Mouse (Mus musculus) left cerebral cortex, postnatal 25 days (tissue): ENCODE data around the gene Eda. TPM values are rescaled to one million over a fixed set of nuclear protein-coding genes. Genes with fewer than 3 reads are reported as not detected.

Source experiments
- DNase-seq, 2 experiments: peaks; one replicate each; pipeline ENCODE4 v3.0.0; 2022; ENCODE audit warnings: low spot score in 2 of 2, mixed read lengths in 1 of 2
- intact Hi-C: fragments of 180-260 bp; cut with DNase I; formaldehyde crosslinking; loops from one replicate; pipeline ENCODE4 v1.15.1; 2025
- total RNA-seq, 2 experiments: library from RNA; stranded (reverse); gene quantifications; 2 replicates each; pipeline ENCODE4 v1.2.3; 2021

Eda gene
- 1 to 10 TPM; 5.3 to 5.7 TPM for total RNA-seq

- DNase-seq, result peak; percentile 62 to 77
- intact Hi-C loops, result loop anchor here (2.0 to 10.0 kb wide), 3 partner anchors 123 to 419 kb away; partner anchors contain the start of gene Tmem28
These were observed at the start of gene Eda for GRCm38 (mm10) chrX:99975250-99975984. TSS of gene Eda (plus strand) at chrX:99975606.

DNA sequence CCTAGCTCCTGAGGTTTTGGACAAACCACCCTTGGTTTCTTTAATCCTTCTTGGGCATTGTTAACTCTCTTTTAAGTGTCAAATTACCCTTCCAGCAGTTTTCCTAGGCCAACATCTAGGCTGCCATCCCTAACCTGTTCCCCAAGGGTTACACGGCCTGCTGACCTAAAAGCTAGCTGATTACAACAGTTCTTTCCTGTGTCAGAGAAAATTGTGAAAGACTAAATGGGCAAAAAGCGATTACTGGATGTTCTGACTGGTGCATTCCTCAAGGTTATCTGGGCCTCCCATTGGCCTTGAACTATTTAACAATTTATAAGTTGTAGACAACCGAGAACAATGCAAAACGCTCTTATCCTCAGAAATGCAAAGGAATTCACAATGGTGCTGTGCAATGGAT is 14.4 kb upstream of the Eda start:
- intact Hi-C loops, result no loop called here
- DNase-seq, result no peak

DNA sequence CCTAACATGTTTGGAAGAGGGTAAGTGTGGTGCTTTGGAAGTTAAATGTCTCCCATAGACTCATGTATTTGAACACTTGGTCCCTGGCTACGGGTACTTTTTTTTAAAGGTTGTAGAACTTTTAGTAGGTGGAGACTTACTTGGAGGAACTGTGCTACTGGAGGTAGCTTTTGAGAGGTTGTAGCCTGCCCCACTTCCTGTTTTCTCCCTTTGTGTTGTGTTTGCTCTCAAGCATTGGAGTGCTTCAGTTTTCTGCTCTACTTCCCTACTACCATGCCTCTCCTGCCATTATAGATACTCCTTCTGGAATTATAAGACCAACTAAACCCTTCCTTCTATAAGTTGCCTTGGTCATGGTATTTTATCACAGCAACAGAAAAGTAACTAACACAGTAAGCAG is 5.3 kb upstream of the Eda start:
- DNase-seq, result no peak
- intact Hi-C loops, result loop anchor here (10.0 kb wide), 1 partner anchor 425 kb away; no protein-coding TSS in a partner anchor

DNA sequence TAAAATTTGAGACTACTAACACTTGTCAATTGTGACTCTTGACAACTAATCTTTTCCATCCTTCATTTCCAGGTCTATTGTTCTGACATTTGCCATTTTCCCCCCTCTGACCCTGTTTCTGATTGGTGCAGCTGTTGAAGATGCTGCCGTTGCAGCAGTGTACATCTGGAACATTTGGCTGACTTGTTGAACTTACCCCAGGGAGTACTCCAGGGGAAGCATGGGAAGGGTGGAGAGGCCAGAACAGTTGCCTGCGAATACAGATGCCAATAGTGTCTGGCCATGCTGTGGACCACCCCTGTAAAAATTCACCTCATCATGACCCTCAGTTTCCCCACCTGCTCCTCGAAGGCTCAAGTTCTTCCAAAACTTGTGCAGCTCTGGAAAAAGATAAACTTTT is 1.0 kb upstream of the Eda start:
- intact Hi-C loops, result loop anchor here (2.0 to 10.0 kb wide), 2 partner anchors 122 to 420 kb away; no protein-coding TSS in a partner anchor

GRCm38 (mm10) chrX:99974803-99975202 is 603 bp upstream of the Eda start:
- DNase-seq, result no peak
- intact Hi-C loops, result loop anchor here (2.0 to 10.0 kb wide), 3 partner anchors 122 to 420 kb away; partner anchors contain the start of gene Tmem28

More for the DNA sequence above, 1.0 kb upstream of the Eda start:
- DNase-seq, result no peak

GRCm38 (mm10) chrX:99975985-99976924 is 849 bp downstream of the Eda start:
- peak in 1 of 2 experiments; percentile 2 for DNase-seq
- intact Hi-C loops, result loop anchor here (2.0 to 10.0 kb wide), 3 partner anchors 123 to 419 kb away; partner anchors contain the start of gene Tmem28

DNA sequence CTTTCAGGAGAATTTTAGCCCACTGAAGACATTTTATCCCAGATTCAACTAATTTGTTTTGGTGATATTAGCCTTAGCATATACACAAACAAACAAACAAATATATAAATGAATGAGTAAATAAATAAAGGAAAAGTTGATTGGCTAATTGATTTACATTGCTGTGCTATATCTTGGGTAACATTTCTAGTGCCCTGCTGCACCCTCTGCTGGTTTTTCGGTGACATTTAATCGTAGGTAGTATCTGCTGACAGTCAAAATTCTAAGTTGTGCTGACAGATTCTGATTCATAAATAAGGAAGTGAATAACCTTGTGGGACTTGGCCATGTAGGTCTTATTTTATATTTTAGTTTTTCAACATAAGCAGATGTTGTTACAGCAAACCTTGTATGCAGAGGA is 2.9 kb downstream of the Eda start:
- intact Hi-C loops, result loop anchor here (5.0 to 10.0 kb wide), 2 partner anchors 156 to 416 kb away; partner anchors contain the start of gene Tmem28
- peak in 1 of 2 experiments; percentile 5 for DNase-seq

- intact Hi-C loops, result no loop called here
- DNase-seq, result no peak
These were observed 18.0 kb downstream of the Eda start for GRCm38 (mm10) chrX:99993434-99993833.

DNA sequence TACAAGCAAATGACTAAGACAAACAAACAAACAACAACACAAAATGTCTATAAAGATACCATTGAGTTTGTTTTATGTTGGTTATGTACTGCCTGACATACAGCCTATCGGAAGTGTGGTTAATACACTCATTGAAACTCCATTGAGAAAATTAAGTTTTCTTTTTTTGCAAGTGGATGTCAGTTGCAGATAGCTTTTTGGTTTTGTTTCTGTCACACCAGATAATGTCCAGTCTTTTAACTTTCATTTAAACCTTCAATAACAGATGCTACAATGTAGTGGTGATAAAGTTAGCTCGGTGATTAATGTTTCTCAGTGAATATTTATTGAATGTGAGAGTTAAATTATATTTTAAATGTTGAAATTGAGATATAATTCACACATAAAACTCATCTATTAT is 23.9 kb downstream of the Eda start:
- no peak for DNase-seq
- intact Hi-C loops, result no loop called here

DNA sequence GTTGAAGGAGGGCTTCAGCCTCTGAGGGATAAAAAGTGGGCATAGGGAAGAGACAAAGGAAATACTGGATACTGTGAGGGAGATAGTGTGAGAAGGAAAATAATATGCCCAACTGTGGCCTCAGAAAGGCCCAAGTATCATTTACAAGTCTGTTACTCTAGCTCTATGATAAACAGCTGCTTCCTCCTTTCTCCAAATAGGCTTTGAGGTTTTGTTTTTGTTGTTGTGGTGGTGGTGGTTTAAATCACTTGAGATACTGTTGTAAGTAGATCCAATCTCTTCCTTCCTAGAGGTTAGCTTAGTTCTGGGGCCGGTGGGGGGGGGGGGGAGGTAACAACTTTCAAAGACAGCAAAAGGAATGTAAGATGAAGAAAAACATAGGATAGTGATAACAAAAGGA is 143.0 kb downstream of the Eda start:
- no peak for DNase-seq
- intact Hi-C loops, result no loop called here

GRCm38 (mm10) chrX:100195286-100195685 is 219.9 kb downstream of the Eda start:
- no peak for DNase-seq
- intact Hi-C loops, result no loop called here

DNA sequence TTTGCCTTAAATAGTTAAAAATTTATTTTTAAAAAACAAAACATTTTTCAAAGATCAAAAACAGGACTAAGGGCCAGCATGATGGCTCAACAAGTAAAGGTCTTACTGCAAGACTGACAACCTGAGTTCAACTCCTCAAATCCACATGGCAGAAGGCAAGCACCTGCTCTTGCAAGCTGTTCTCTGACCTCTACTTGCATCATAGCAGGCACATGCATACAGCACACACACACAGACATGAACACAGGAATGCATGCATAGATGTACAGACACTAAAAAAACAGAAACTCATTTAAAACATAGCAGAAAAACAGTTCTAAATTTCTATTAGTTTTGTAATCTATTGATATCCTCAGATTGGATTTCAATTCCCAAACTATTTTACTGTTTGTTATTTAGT is 338.2 kb downstream of the Eda start:
- DNase-seq, result no peak
- intact Hi-C loops, result no loop called here

DNA sequence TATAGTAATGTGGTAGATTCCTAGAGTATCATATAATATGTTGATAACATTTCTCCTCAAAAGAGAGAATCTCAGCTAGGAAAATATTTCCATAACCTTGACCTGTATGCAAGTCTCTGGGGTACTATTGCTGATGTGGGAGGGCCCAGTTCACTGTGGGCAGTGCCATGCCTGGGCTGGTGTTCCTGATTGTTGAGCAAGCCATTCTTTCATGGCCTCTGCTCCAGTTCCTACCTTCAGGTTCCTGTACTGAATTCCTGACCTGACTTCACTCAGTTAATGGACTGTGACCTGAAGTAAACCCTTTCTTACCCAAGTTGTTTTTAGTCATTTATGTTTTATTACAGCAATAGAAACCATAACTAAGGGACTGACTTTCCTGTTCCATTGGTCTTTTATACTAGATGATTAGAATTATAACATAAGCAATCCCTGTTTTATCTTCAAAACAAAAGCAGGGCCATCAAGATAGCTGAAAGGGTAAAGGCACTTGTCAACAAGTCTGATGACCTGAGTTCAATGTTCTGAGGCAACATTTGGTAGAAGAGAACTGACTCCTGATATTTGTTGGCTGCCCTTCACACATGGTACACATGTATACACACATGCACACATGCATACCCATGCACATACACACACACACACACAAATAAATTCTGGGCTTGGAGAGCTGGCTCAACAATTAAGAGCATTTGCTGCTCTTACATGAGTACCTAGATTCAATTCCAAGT is 338.9 kb downstream of the Eda start:
- intact Hi-C loops, result no loop called here
- DNase-seq, result no peak

- intact Hi-C loops, result no loop called here
- DNase-seq, result no peak
These were observed 365.3 kb downstream of the Eda start for GRCm38 (mm10) chrX:100340687-100341086.

DNA sequence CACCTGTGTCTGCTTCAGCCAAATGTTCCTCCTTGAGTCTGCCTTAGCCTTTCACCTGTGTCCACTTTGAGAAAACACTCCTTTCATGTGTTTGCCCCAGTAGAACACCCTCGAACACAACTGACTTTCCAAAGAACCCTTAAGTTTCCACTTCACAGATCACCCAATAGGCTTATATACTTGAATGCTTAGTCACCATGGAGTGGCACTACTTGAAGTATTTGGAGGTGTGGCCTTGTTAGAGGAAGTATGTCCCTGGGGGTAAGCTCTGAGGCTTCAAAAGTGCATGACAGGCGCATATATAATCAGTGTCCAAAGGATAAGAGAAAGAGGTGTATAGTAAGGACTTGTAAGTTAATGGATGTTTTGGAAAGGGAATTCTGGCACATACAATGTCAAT is 369.0 kb downstream of the Eda start:
- intact Hi-C loops, result no loop called here
- DNase-seq, result no peak

DNA sequence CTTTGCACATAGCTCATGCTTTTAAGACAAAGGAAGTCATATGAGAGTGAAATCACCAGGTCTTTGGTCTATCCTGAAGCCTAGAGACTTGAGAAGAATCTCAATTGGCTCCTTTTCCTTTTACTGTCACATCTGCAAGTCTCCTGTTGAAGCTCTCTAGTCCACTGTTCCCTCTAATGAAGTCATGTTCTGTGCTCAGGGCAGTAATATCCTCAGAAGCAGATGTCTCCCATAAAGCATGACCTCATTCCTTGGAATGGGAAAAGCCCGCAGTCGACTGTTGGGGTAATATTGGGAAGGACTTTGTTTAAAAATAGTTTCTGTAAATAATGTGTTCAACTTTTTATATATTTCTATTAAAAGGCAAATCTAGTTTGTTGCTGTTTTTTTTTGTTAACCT is 381.6 kb downstream of the Eda start:
- intact Hi-C loops, result no loop called here
- DNase-seq, result no peak

DNA sequence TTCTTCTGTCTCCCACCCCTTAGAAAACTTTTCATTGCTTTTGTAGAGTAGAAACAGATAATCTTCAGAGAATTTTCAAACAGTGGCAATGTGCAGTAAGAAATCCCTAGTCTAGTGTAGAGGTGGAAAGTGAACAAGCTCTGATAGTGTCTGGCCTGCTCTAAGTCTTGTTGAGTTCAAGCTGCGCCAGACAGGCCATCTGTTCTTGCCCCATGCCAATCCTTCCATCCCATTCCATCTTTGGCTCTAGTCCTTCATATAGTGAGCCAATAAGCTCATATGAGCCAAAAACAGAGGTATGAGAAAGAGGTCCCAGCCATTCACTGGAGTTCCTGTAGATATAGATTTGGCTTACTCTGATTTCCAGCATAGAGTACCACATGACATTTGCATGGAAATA is 414.5 kb downstream of the Eda start:
- intact Hi-C loops, result loop anchor here (5.0 to 10.0 kb wide), 3 partner anchors 415 to 583 kb away; partner anchors contain the start of gene Eda
- DNase-seq, result no peak

DNA sequence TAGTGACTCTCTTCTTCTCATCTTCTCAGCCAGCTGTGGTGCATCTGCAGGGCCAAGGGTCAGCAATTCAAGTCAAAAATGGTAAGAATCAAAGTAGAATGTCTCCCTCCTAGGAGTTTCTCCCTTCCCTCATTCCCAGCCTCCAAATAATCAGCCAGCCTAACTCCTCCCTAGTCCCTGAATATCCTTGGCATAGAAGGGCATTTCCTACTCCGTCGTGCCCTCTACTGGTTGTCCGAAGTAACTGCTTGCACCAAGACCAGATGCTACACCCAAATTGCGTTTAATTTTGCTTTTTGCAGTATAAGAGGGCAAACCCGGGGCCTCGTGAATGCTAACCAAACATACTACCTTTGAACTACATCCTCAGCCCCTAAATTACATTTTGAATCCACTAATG is 416.9 kb downstream of the Eda start:
- intact Hi-C loops, result loop anchor here (5.0 to 10.0 kb wide), 3 partner anchors 418 to 585 kb away; partner anchors contain the start of gene Eda
- peak; percentile 5 to 13 for DNase-seq

DNA sequence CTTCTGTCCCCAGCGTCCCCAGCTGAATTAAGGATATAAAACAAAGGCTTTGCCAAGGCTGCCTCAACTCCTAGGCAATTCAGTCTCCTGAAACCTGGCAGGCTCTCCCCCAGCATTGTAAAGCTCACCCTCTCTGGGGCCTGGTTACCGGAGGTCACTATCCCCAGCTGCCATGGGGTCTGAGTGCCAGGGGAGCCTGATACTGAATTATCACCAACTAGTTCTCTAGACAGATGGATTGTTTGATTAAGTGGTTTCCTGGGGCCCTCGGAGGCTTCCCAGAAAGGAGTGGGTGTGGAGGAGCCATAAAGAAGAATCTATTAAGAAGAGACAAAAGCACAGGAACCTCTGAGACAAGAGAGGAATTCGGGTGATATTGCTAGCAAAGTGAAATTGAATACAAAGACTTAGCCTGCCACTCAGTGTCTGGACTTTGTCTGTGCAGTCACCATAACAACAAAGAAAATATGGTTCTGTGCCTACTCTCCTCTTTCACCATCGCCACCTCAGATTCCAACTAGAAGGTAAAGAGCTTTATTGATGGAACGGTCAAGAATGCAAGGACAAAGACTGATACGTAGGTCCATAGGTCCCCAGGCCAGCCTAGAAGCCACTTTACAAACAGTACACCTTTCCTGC is 418.9 kb downstream of the Eda start:
- intact Hi-C loops, result loop anchor here (2.0 to 10.0 kb wide), 4 partner anchors 86 to 587 kb away; partner anchors contain the start of gene Eda
- DNase-seq, result peak in 1 of 2 experiments; percentile 3
